Mouse (Mus musculus): ENCODE data around the gene Pik3cd. TPM values are rescaled to one million over a fixed set of nuclear protein-coding genes. Genes with fewer than 3 reads are reported as not detected.

Gene Pik3cd
- polyA plus RNA-seq, 1 experiment from 2014 or later = 5.5 TPM

DNA sequence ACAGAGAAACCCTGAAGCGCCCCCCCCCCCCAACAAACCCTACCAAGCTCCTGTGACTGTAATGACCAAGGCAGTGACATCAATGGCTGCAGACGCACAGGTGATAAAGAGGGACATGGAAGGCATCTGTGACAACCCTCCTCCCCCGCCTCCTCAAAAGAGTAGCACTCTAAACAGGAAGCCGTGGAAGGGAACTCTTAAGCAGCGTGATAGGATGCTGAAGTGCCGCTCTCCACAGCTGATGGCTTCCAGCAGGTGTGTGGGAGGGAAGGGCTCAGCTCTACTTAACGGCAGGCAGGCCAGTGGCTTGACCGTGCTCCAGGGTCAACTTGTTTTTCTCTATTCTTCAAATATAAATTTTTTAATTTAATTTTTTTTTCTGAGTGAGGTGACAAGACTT is 18.8 kb upstream of the Pik3cd start:
- WGBS = 63% methylated on average over 8 of the region's 8 CpGs
- ATAC-seq (ENCODE audit: low FRiP score, low TSS enrichment) = no peak
- Histone ChIP-seq H3K27ac (ENCODE audit: low read depth, low read length) (no peak overlapping the region), H3K36me3 (ENCODE audit: control insufficient read depth, insufficient read depth, low read length) (peaks cover 94% of the 10 kb centered on the region), H3K27me3 (ENCODE audit: control insufficient read depth, insufficient read depth, low read length) (no peaks in the 10 kb centered on the region), H3K9me3 (ENCODE audit: control insufficient read depth, low read length) (no peaks in the 10 kb centered on the region), H3K4me1 (ENCODE audit: control insufficient read depth, insufficient read depth, low read length) (no peaks in the 10 kb centered on the region), H3K4me3 (ENCODE audit: low read length) (no peak overlapping the region), H3K9ac (ENCODE audit: low read depth, low read length) (no peak overlapping the region), H3K4me2 (replicated peaks; ENCODE audit: low read depth, low read length) (no peak overlapping the region)

DNA sequence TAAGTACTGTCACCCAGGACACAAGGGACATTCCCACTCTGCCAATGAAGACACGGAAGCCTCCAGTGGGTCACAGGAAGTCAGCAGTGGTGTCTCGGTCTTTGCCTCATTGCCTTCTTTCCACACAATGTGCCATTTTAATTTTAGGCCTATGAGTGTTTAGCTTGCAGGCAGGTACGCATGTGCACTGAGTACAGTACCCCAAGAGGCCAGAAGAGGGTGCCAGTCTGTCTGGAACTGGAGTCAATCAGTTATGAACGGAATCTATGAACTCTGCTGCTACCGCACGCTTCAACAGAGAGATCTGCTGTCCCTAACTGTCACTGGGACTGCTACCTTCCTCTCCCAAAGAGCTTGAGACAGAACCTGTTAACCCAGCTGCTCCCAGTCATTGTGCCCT is 17.3 kb upstream of the Pik3cd start:
- no peak overlapping the region for H3K27ac ChIP-seq (ENCODE audit: low read depth, low read length)
- 85% methylated on average over 6 of the region's 6 CpGs for WGBS
- no peak overlapping the region for H3K9ac ChIP-seq (ENCODE audit: low read depth, low read length)
- no peak overlapping the region for H3K4me3 ChIP-seq (ENCODE audit: low read length)
- H3K9me3 ChIP-seq (ENCODE audit: control insufficient read depth, low read length) = no peaks in the 10 kb centered on the region
- H3K4me1 ChIP-seq (ENCODE audit: control insufficient read depth, insufficient read depth, low read length) = no peaks in the 10 kb centered on the region
- no peak overlapping the region for H3K4me2 ChIP-seq (replicated peaks; ENCODE audit: low read depth, low read length)
- peaks cover 94% of the 10 kb centered on the region for H3K36me3 ChIP-seq (ENCODE audit: control insufficient read depth, insufficient read depth, low read length)
- no peak for ATAC-seq (ENCODE audit: low FRiP score, low TSS enrichment)
- no peaks in the 10 kb centered on the region for H3K27me3 ChIP-seq (ENCODE audit: control insufficient read depth, insufficient read depth, low read length)

DNA sequence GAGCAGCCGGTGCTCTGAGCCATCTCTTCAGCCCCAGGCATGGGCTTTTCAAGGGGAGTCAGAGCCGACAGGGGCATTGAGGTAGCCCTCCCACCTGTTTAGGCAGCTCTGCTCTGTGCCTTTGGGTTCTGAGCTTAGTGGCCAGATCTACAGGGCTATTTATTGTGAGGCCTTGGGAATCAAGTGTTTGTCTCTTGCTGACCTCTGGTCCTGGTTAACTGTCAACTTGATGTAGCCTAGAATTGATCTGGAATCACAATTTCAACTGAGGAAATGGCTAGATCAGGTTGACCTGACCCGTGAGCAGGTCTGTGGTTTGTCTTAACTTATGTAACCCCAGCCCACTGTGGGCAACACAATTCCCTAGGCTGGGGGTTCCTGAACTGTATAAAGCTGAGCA is 12.2 kb upstream of the Pik3cd start:
- no peaks in the 10 kb centered on the region for H3K27me3 ChIP-seq (ENCODE audit: control insufficient read depth, insufficient read depth, low read length)
- H3K36me3 ChIP-seq (ENCODE audit: control insufficient read depth, insufficient read depth, low read length) = peaks cover 49% of the 10 kb centered on the region
- no peaks in the 10 kb centered on the region for H3K4me1 ChIP-seq (ENCODE audit: control insufficient read depth, insufficient read depth, low read length)
- H3K4me2 ChIP-seq (replicated peaks; ENCODE audit: low read depth, low read length) = no peak overlapping the region
- no peaks in the 10 kb centered on the region for H3K9me3 ChIP-seq (ENCODE audit: control insufficient read depth, low read length)
- no peak overlapping the region for H3K27ac ChIP-seq (ENCODE audit: low read depth, low read length)
- 76% methylated on average over 3 of the region's 3 CpGs for WGBS
- no peak overlapping the region for H3K9ac ChIP-seq (ENCODE audit: low read depth, low read length)
- no peak for ATAC-seq (ENCODE audit: low FRiP score, low TSS enrichment)
- H3K4me3 ChIP-seq (ENCODE audit: low read length) = no peak overlapping the region

DNA sequence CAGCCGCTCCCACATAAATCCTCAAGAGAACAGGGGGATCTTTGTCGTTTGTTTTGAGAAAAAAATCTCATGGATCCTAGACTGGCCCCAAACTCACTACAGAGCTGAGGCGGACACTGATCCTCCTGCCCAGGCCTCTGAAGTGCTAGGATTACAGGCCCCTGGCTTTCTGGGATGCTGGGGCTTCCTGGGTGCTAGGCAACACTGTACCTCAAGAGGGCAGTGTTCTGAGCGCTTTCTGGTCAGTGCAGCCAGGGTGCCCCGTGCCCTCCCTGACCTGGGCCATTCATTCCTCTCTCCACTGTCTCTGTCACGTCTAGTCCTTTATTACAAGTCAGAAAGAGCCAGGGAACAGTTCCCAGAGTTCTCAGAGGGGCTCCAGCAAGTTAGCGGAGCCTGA is 9.6 kb upstream of the Pik3cd start:
- no peaks in the 10 kb centered on the region for H3K4me1 ChIP-seq (ENCODE audit: control insufficient read depth, insufficient read depth, low read length)
- H3K27ac ChIP-seq (ENCODE audit: low read depth, low read length) = no peak overlapping the region
- no peaks in the 10 kb centered on the region for H3K27me3 ChIP-seq (ENCODE audit: control insufficient read depth, insufficient read depth, low read length)
- peak; percentile 34; the same call in 1 of the 2 replicates for ATAC-seq (ENCODE audit: low FRiP score, low TSS enrichment)
- peaks cover 23% of the 10 kb centered on the region for H3K36me3 ChIP-seq (ENCODE audit: control insufficient read depth, insufficient read depth, low read length)
- H3K4me2 ChIP-seq (replicated peaks; ENCODE audit: low read depth, low read length) = no peak overlapping the region
- 19% methylated on average over 7 of the region's 7 CpGs for WGBS
- no peak overlapping the region for H3K4me3 ChIP-seq (ENCODE audit: low read length)
- H3K9ac ChIP-seq (ENCODE audit: low read depth, low read length) = 0 out of 2 replicates have a peak overlapping the region, but pooled peaks have one; percentile 7
- H3K9me3 ChIP-seq (ENCODE audit: control insufficient read depth, low read length) = no peaks in the 10 kb centered on the region

DNA sequence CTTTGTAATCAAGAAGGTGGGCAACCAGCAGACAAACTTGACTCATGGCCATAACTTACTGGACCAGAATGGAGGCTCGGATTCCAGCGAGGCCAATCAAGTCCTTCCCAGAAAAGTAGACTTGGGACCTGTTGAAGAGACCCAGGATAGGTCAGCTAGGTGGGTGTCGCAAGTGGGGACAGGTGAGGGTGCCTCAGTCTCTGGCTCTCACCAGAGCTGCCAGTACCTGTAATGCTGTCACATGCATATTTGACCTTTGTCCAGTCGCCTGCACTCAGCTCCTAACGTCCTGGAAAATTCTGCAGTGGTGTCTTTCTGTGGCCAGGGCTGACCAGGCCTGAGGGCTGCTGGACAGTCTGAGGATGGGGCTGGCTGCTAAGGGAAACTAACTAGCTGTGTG is 9.1 kb upstream of the Pik3cd start:
- no peak overlapping the region for H3K4me3 ChIP-seq (ENCODE audit: low read length)
- H3K27ac ChIP-seq (ENCODE audit: low read depth, low read length) = no peak overlapping the region
- WGBS = 87% methylated on average over 5 of the region's 5 CpGs
- no peaks in the 10 kb centered on the region for H3K4me1 ChIP-seq (ENCODE audit: control insufficient read depth, insufficient read depth, low read length)
- no peak for ATAC-seq (ENCODE audit: low FRiP score, low TSS enrichment)
- no peaks in the 10 kb centered on the region for H3K27me3 ChIP-seq (ENCODE audit: control insufficient read depth, insufficient read depth, low read length)
- no peak overlapping the region for H3K4me2 ChIP-seq (replicated peaks; ENCODE audit: low read depth, low read length)
- H3K9ac ChIP-seq (ENCODE audit: low read depth, low read length) = no peak overlapping the region
- H3K36me3 ChIP-seq (ENCODE audit: control insufficient read depth, insufficient read depth, low read length) = peaks cover 18% of the 10 kb centered on the region
- H3K9me3 ChIP-seq (ENCODE audit: control insufficient read depth, low read length) = no peaks in the 10 kb centered on the region

DNA sequence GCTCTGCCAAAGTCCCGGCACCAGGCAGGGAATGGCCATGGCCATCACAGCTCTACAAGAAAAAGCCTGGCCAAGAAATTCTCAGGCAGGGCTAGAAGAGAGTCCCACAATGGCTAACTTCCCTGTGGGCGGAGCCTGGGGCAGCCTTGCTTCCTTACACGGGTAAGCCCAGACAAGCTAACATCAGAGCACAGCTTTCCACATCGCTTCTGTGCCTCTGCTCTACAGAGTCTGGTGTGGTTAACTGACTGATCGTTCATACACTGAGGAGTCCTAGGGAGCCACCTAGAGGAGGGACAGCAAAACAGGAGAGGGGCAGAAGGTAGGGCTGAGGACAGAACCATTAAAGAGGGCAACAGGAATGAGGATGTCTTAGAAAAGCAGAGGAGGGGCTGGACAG is 8.1 kb upstream of the Pik3cd start:
- H3K4me2 ChIP-seq (replicated peaks; ENCODE audit: low read depth, low read length) = no peak overlapping the region
- peak; percentile 87 for ATAC-seq (ENCODE audit: low FRiP score, low TSS enrichment)
- no peak overlapping the region for H3K9ac ChIP-seq (ENCODE audit: low read depth, low read length)
- no peaks in the 10 kb centered on the region for H3K4me1 ChIP-seq (ENCODE audit: control insufficient read depth, insufficient read depth, low read length)
- no peaks in the 10 kb centered on the region for H3K9me3 ChIP-seq (ENCODE audit: control insufficient read depth, low read length)
- no peaks in the 10 kb centered on the region for H3K27me3 ChIP-seq (ENCODE audit: control insufficient read depth, insufficient read depth, low read length)
- H3K36me3 ChIP-seq (ENCODE audit: control insufficient read depth, insufficient read depth, low read length) = peaks cover 9% of the 10 kb centered on the region
- no peak overlapping the region for H3K27ac ChIP-seq (ENCODE audit: low read depth, low read length)
- WGBS = 19% methylated on average over 5 of the region's 5 CpGs
- H3K4me3 ChIP-seq (ENCODE audit: low read length) = no peak overlapping the region

DNA sequence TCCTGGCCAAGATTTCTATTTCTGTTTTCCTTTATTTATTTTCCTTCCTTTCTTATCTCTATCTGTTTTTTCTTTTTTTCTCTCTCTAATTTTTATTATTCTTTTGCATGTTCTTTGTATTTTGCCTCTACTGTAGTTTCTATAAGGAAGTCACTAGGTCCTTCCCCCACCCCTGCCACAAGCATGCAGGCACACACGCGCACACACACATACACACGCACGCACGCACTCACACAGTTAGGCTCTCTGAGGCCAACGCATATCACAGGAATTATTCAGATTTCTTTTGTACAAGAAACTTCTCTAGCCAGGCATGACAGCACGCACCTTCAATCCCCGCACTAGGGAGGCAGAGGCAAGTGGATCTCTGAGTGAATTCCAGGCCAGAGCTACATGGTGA is 3.6 kb upstream of the Pik3cd start:
- Histone ChIP-seq H3K4me2 (replicated peaks; ENCODE audit: low read depth, low read length) (no peak overlapping the region), H3K27ac (ENCODE audit: low read depth, low read length) (no peak overlapping the region), H3K4me3 (ENCODE audit: low read length) (no peak overlapping the region), H3K4me1 (ENCODE audit: control insufficient read depth, insufficient read depth, low read length) (no peaks in the 10 kb centered on the region), H3K36me3 (ENCODE audit: control insufficient read depth, insufficient read depth, low read length) (no peaks in the 10 kb centered on the region), H3K9me3 (ENCODE audit: control insufficient read depth, low read length) (no peaks in the 10 kb centered on the region), H3K27me3 (ENCODE audit: control insufficient read depth, insufficient read depth, low read length) (no peaks in the 10 kb centered on the region), H3K9ac (ENCODE audit: low read depth, low read length) (no peak overlapping the region)
- ATAC-seq (ENCODE audit: low FRiP score, low TSS enrichment) = no peak
- 91% methylated on average over 8 of the region's 8 CpGs for WGBS

DNA sequence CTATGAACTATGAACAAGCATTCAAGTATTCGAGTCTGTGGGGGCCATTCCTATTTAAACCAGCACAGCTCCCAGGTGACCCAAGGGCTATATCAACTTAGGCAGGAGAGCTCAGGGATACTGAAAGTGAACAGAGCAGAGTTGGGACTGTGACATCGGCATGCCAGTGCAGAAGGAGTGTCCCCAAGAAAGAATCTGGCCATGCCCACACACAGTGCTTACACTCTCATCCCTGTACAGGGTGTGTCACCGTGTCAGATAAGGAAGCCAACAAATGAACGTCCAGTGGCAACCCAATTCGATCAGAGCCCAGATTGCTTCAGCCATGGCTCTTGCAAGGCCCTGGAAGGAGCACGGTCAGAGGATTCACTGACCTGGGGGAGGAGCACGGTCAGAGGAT is 2.9 kb upstream of the Pik3cd start:
- no peak overlapping the region for H3K27ac ChIP-seq (ENCODE audit: low read depth, low read length)
- H3K4me1 ChIP-seq (ENCODE audit: control insufficient read depth, insufficient read depth, low read length) = no peaks in the 10 kb centered on the region
- no peak overlapping the region for H3K4me3 ChIP-seq (ENCODE audit: low read length)
- H3K9me3 ChIP-seq (ENCODE audit: control insufficient read depth, low read length) = no peaks in the 10 kb centered on the region
- H3K4me2 ChIP-seq (replicated peaks; ENCODE audit: low read depth, low read length) = no peak overlapping the region
- 46% methylated on average over 7 of the region's 7 CpGs for WGBS
- H3K36me3 ChIP-seq (ENCODE audit: control insufficient read depth, insufficient read depth, low read length) = no peaks in the 10 kb centered on the region
- no peak for ATAC-seq (ENCODE audit: low FRiP score, low TSS enrichment)
- no peaks in the 10 kb centered on the region for H3K27me3 ChIP-seq (ENCODE audit: control insufficient read depth, insufficient read depth, low read length)
- H3K9ac ChIP-seq (ENCODE audit: low read depth, low read length) = no peak overlapping the region

DNA sequence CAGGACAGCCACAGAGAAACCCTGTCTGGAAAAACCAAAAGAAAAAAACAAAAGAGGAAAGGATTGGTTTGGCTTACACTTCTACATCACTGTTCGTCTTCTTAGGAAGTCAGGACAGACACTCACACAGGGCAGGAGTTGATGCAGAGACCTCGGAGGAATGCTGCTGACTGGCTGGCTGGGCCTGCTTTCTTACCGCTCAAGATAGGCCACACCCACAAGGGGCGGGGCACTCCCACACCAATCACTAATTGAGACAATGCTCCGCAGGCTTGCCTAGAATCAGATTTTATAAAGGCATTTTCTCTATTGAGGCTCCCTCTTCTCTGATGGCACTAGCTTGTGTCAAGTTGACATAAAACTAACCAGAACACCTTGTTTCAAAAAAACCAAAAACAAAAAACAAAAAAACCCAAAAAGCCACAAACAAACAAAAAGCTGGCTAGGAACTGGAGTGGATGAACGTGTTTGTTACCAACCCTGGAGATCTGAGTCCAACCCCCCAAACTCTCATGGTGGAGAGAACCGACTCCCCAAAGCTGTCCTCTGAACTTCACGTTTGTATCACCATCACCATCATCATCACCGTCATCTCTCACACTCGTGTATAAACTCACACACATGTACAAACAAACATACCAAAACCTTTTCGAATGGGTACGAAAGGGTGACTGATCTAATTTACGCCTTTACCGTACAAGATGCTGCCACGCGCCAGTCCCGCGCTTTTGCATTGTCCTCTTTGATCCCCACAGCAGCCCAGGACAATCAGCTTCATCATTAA is 753 bp downstream of the Pik3cd start:
- ATAC-seq (ENCODE audit: low FRiP score, low TSS enrichment) = no peak
- Histone ChIP-seq H3K4me1 (ENCODE audit: control insufficient read depth, insufficient read depth, low read length) (peaks cover 11% of the 10 kb centered on the region; the same call in 1 of the 2 replicates), H3K36me3 (ENCODE audit: control insufficient read depth, insufficient read depth, low read length) (no peaks in the 10 kb centered on the region), H3K27ac (ENCODE audit: low read depth, low read length) (no peak overlapping the region), H3K9ac (ENCODE audit: low read depth, low read length) (no peak overlapping the region), H3K4me3 (ENCODE audit: low read length) (no peak overlapping the region), H3K4me2 (replicated peaks; ENCODE audit: low read depth, low read length) (no peak overlapping the region), H3K9me3 (ENCODE audit: control insufficient read depth, low read length) (no peaks in the 10 kb centered on the region), H3K27me3 (ENCODE audit: control insufficient read depth, insufficient read depth, low read length) (no peaks in the 10 kb centered on the region)
- WGBS = 63% methylated on average over 18 of the region's 18 CpGs

Data from kidney, embryonic 14.5 days (tissue).